Mouse (Mus musculus): ENCODE results near the gene Ncln.

DNA sequence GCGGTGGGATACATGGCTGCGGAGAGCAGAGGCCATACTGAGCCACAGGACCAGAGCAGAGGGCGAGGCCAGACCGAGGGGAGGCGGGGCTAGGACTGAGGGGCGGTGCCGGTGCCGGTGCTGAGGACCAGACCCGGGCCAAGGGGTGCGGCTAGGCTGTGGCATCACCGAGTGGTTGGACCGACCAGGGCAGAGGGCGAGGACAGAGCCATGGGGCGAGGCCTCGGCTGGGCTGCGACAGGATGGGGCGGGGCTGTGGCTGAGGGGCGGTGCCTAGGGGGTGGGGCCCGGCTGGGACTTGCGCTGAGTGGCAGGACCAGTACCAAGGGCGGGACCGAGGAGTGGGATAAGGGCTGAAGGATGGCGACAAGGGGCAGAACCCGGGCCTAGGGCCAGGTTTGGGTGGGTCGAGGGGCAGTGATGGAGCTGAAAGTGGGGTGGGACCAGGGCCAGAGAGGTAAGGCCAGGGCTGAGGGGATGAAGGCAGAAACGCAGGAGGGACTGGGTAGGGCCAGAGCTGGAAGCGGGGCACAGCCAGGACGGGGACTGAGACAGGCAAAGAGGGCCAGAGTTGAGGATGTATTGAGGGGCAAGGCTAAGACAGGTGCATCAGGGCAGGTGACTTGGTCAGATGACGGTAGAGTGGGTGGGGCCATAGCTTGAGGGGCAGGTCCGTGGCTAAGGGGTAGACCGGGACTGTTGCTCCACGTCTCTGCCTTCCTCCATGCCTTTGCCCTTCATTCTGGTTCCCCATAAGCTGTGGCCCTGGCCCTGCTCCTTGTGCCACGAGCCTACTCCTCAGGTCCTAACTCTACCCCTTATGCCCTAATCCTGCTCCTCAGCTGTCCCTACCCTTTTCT, 31.6 kb downstream of the Ncln start:
- no peak for TF ChIP-seq CTCF (IDR thresholded peaks at IDR 0.05; ENCODE audit: borderline replicate concordance, extremely low read depth, insufficient read depth, insufficient read length)
- no peak for TF ChIP-seq POLR2A (IDR thresholded peaks at IDR 0.05; ENCODE audit: borderline replicate concordance, extremely low read depth, insufficient read depth, insufficient read length, poor library complexity, severe bottlenecking)

Measured in brain, embryonic 14.5 days (tissue).